Mouse (Mus musculus): Measurements from ENCODE around the gene Ccdc93. TPM values are rescaled to one million over a fixed set of nuclear protein-coding genes. Genes with fewer than 3 reads are reported as not detected.

Gene Ccdc93
- polyA plus RNA-seq, 1 experiment = 2.6 TPM

DNA sequence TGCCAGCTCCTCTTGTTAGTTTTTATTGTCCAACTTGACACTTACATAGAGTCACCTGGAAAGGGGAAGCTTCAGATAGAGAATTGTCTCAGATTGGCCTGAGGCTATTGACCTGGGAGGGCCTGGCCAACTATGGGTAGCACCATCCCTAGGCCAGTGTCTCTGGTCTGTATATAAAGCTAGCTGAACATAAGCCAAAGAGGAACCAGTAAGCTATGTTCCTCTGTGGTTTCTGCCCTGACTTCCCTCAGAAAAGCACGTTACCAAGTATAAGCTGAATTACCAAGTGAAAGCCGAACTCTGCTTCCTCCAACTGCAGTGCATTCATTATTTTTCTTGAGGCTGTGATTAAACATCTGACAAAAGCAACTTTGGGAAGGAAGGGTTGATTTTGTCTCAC, 77.9 kb downstream of the Ccdc93 start:
- Histone ChIP-seq H3K4me1 (peaks cover 4% of the 10 kb centered on the region; the same call in 1 of the 2 replicates), H3K4me3 (replicated peaks) (no peak overlapping the region), H3K27me3 (replicated peaks) (no peaks in the 10 kb centered on the region), H3K9me3 (0 out of 2 replicates have a peak, but pooled peaks cover 3% of the 10 kb centered on the region), H3K36me3 (replicated peaks; ENCODE audit: low read length) (peaks cover 26% of the 10 kb centered on the region)
- TF ChIP-seq GATA1 (IDR thresholded peaks at IDR 0.05; ENCODE audit: borderline replicate concordance, low read length) (no peak), FLI1 (IDR thresholded peaks at IDR 0.05; ENCODE audit: low read length) (no peak)

GRCm38 (mm10) chr1:121510420-121511140, 79.7 kb downstream of the Ccdc93 start:
- Histone ChIP-seq H3K9me3 (0 out of 2 replicates have a peak, but pooled peaks cover 3% of the 10 kb centered on the region), H3K36me3 (replicated peaks; ENCODE audit: low read length) (peaks cover 9% of the 10 kb centered on the region)
- TF ChIP-seq FLI1 (IDR thresholded peaks at IDR 0.05; ENCODE audit: low read length) (no peak), GATA1 (IDR thresholded peaks at IDR 0.05; ENCODE audit: borderline replicate concordance, low read length) (no peak)

DNA sequence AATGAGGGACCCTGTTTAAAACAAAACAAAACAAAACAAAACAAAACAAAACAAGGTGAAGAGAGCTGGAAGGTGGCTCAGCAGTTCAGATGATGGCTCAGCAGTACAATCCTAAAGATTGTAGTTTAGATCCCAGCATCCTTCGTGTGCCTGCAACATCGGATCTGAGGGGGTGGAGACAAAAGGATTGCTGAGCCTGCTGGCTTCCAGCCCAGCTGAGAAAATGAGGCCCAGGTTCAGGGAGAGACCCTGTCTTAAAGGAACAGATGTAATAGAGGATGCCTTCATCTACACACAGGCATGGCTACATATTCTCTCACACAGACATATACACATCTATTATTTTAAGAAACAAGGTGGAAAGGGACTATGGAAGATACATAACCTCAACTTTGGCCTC, 80.3 kb downstream of the Ccdc93 start:
- H3K36me3 ChIP-seq (replicated peaks; ENCODE audit: low read length) = peaks cover 7% of the 10 kb centered on the region
- H3K27me3 ChIP-seq (replicated peaks) = no peaks in the 10 kb centered on the region
- no peak overlapping the region for H3K4me3 ChIP-seq (replicated peaks)
- peaks cover 4% of the 10 kb centered on the region; the same call in 1 of the 2 replicates for H3K4me1 ChIP-seq
- TF ChIP-seq FLI1 (IDR thresholded peaks at IDR 0.05; ENCODE audit: low read length) = no peak
- TF ChIP-seq GATA1 (IDR thresholded peaks at IDR 0.05; ENCODE audit: borderline replicate concordance, low read length) = no peak
- H3K9me3 ChIP-seq = 0 out of 2 replicates have a peak, but pooled peaks cover 3% of the 10 kb centered on the region

More at GRCm38 (mm10) chr1:121510420-121511140, 79.7 kb downstream of the Ccdc93 start:
- Histone ChIP-seq H3K4me3 (replicated peaks) (no peak overlapping the region), H3K27me3 (replicated peaks) (no peaks in the 10 kb centered on the region), H3K4me1 (peaks cover 4% of the 10 kb centered on the region; the same call in 1 of the 2 replicates)

- TF ChIP-seq GATA1 (IDR thresholded peaks at IDR 0.05; ENCODE audit: borderline replicate concordance, low read length) (no peak), FLI1 (IDR thresholded peaks at IDR 0.05; ENCODE audit: low read length) (no peak)
- Histone ChIP-seq H3K4me3 (replicated peaks) (no peak overlapping the region), H3K9me3 (0 out of 2 replicates have a peak, but pooled peaks cover 3% of the 10 kb centered on the region), H3K27me3 (replicated peaks) (no peaks in the 10 kb centered on the region), H3K36me3 (replicated peaks; ENCODE audit: low read length) (peaks cover 4% of the 10 kb centered on the region), H3K4me1 (peaks cover 4% of the 10 kb centered on the region; the same call in 1 of the 2 replicates)
These were observed 81.1 kb downstream of the Ccdc93 start for GRCm38 (mm10) chr1:121511966-121512365.

DNA sequence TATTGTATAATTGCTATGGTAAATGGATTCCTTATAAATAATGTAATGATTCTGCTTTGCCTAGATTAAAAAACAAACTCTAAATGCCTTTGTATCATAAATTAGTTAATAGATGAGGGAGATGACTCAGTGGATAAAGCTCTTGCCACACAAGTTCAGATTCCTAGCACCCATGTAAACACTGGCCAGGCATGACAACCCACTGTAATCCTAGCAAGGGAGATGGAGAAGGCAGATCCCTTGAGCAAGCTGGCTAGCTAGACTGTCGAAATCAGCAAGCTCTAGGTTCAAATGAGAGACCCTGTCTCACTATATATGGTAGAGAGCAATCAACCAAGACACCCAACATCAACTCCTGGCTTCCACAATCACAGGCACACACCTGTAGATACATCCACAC, 87.8 kb downstream of the Ccdc93 start:
- H3K4me3 ChIP-seq (replicated peaks) = no peak overlapping the region
- no peaks in the 10 kb centered on the region for H3K27me3 ChIP-seq (replicated peaks)
- H3K36me3 ChIP-seq (replicated peaks; ENCODE audit: low read length) = no peaks in the 10 kb centered on the region
- no peak for TF ChIP-seq GATA1 (IDR thresholded peaks at IDR 0.05; ENCODE audit: borderline replicate concordance, low read length)
- TF ChIP-seq FLI1 (IDR thresholded peaks at IDR 0.05; ENCODE audit: low read length) = no peak
- peaks cover 8% of the 10 kb centered on the region; the same call in 1 of the 2 replicates for H3K9me3 ChIP-seq
- peaks cover 7% of the 10 kb centered on the region; the same call in 1 of the 2 replicates for H3K4me1 ChIP-seq

DNA sequence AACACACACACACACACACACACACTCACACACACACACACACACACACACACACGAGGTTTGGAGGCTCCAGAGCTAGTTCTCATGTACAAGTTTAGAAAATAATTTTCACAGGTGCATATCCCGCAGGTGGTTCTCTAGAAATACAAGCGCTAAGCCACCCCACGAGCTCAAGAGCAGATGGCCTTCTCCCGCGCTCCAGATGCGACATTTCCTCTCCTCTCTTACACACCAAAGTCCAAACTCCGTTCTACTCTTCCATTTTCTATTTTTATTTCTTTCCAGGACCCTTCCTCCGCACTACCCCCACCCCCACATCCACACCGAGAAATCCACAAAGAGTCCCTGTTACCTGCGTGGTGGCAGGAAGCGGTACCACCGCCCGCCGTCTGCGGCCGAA, 96.2 kb downstream of the Ccdc93 start:
- no peak overlapping the region for H3K4me3 ChIP-seq (replicated peaks)
- peaks cover 10% of the 10 kb centered on the region for H3K9me3 ChIP-seq
- H3K27me3 ChIP-seq (replicated peaks) = peaks cover 44% of the 10 kb centered on the region
- TF ChIP-seq GATA1 (IDR thresholded peaks at IDR 0.05; ENCODE audit: borderline replicate concordance, low read length) (no peak), FLI1 (IDR thresholded peaks at IDR 0.05; ENCODE audit: low read length) (no peak)
- H3K4me1 ChIP-seq = peaks cover 16% of the 10 kb centered on the region
- H3K36me3 ChIP-seq (replicated peaks; ENCODE audit: low read length) = no peaks in the 10 kb centered on the region

DNA sequence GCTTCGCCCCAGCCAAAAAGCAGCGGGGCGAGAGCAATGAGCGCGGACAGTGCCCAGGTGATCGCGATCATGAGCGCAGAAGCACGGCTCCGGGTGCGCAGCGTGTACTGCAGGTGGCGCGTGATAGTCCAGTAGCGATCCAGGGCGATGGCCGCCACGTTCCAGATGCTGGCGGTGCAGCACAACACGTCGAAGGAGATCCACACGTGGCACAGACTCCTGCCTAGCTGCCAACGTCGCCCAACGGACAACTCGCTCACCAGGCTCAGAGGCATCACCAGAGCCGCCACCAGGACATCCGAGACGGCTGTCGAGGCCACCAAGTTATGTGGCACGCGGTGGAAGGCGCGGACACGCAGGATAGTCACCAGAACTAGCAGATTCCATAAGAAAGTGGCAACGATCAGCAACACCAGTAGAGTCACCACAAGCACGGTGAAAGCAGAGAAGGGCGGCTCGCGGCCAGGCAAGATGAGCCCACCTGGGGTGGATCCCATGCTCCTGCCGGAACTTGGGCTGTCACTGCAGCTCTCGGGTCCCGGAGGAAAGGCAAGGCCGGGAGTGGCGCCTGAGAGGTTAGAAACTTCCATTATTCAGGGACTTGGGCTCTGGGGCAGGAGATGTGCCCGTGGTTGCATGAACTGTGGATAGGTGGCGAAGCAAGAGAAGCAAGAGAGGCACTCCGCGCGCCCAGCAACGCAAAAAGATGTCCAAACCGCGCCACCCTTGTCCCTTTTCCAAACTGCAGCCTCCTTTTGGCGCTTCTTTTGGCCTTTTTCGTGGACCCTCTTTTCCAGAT, 97.0 kb downstream of the Ccdc93 start:
- peaks cover 44% of the 10 kb centered on the region for H3K27me3 ChIP-seq (replicated peaks)
- H3K4me3 ChIP-seq (replicated peaks) = peak overlapping the region; percentile 85
- H3K4me1 ChIP-seq = peaks cover 16% of the 10 kb centered on the region
- H3K9me3 ChIP-seq = peaks cover 10% of the 10 kb centered on the region
- TF ChIP-seq FLI1 (IDR thresholded peaks at IDR 0.05; ENCODE audit: low read length) (no peak), GATA1 (IDR thresholded peaks at IDR 0.05; ENCODE audit: borderline replicate concordance, low read length) (no peak)
- no peaks in the 10 kb centered on the region for H3K36me3 ChIP-seq (replicated peaks; ENCODE audit: low read length)

GRCm38 (mm10) chr1:121528399-121528720, 97.5 kb downstream of the Ccdc93 start, which contains the start of gene Htr5b:
Htr5b (minus strand) TSS chr1:121528465.
- Histone ChIP-seq H3K36me3 (replicated peaks; ENCODE audit: low read length) (no peaks in the 10 kb centered on the region), H3K27me3 (replicated peaks) (peaks cover 44% of the 10 kb centered on the region), H3K9me3 (peaks cover 10% of the 10 kb centered on the region), H3K4me1 (peaks cover 16% of the 10 kb centered on the region), H3K4me3 (replicated peaks) (peak within 1 kb of the TSS; percentile 85)
- no peak for TF ChIP-seq GATA1 (IDR thresholded peaks at IDR 0.05; ENCODE audit: borderline replicate concordance, low read length)
- no peak for TF ChIP-seq FLI1 (IDR thresholded peaks at IDR 0.05; ENCODE audit: low read length)

DNA sequence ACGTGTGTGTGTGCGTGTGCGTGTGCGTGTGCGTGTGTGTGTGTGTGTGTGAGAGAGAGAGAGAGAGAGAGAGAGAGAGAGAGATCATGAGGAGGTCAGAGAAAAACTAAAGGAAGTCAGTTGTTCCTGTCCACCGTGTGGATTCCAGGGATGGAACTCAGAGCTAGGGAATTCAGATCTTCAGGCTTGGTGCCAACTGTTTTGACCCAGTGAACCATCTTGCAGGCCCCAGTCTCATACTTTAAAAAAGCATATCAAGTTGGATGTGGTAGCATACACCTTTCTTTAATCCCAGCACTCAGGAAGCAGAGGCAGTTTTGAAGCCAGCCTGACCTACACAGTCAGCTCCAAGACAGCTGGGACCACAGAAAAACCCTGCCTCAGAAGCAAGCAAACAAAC, 98.4 kb downstream of the Ccdc93 start:
- peaks cover 44% of the 10 kb centered on the region for H3K27me3 ChIP-seq (replicated peaks)
- H3K9me3 ChIP-seq = peaks cover 10% of the 10 kb centered on the region
- H3K4me1 ChIP-seq = peaks cover 16% of the 10 kb centered on the region
- no peak overlapping the region for H3K4me3 ChIP-seq (replicated peaks)
- no peaks in the 10 kb centered on the region for H3K36me3 ChIP-seq (replicated peaks; ENCODE audit: low read length)
- TF ChIP-seq GATA1 (IDR thresholded peaks at IDR 0.05; ENCODE audit: borderline replicate concordance, low read length) (no peak), FLI1 (IDR thresholded peaks at IDR 0.05; ENCODE audit: low read length) (no peak)

GRCm38 (mm10) chr1:121531439-121531838, 100.6 kb downstream of the Ccdc93 start:
- Histone ChIP-seq H3K27me3 (replicated peaks) (peaks cover 38% of the 10 kb centered on the region), H3K4me3 (replicated peaks) (no peak overlapping the region), H3K9me3 (peaks cover 12% of the 10 kb centered on the region), H3K36me3 (replicated peaks; ENCODE audit: low read length) (no peaks in the 10 kb centered on the region), H3K4me1 (peaks cover 16% of the 10 kb centered on the region)
- no peak for TF ChIP-seq GATA1 (IDR thresholded peaks at IDR 0.05; ENCODE audit: borderline replicate concordance, low read length)
- no peak for TF ChIP-seq FLI1 (IDR thresholded peaks at IDR 0.05; ENCODE audit: low read length)

All from megakaryocyte, embryonic 14.5 days (primary cell).